Mouse (Mus musculus): ENCODE measurements around the gene Slc16a12.
A peak's percentile ranks its signal among the peaks of the same experiment; 100 is the strongest.

The Slc16a12 gene

DNA sequence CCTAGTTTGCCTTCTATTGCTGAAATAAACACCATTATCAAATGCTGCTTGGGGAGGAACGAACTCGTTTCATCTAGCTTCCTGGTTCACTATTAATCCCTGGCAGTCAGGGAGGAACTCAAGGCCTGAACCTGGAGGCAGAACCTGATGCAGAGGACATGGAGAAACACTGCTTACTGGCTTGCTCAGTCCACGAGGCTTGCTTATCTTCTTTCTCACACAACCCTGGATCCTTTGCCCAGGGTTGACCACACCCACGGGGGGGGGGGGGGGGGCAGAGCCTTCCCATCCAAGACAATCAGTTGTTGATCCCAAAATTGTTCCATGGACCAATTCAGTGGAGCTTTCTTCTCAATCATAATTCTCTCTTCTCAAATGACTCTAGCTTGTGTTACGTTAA is 84.3 kb downstream of the Slc16a12 start:
- DNase-seq, result no peak

- DNase-seq, result peak; percentile 71 to 75
Observed at GRCm38 (mm10) chr19:34662067-34662507, 85.0 kb downstream of the Slc16a12 start.

DNA sequence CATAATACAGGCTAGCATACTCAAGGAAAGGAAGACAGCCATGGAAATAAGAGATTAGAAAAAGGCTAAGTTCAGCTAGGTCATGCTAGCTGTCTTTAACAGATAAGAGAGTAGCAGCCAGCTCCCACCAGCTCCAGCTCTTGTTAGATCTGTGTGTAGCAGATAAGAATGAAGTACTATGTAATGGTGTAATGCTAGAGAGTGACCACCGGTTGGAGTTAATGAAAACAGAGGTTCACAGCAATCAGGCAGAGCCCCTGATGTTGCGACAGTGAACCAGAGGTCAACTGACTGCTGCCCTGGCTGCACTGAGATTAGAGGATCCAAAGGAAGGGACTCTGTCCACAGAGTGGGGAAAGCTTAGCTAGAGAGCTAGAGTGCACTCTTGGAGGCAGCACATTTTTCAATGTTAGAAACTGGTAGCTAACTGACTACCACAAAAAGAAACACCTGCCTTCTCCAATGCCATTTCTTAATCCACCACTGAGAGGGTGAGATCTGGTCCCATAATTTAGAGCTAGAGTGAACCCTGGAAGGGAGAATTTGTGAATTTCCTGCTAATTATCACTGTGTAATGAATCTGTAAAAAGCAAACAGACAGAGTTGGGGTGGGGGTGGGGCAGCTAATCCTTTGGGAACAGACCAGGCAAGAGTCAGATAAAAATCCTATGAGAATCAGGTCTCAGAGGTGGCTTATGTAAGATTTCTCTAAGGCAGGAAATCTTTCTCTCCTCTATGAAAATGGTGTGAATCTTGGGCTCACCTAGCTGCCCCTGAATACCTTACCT is 90.4 kb downstream of the Slc16a12 start:
- DNase-seq, result no peak

- no peak for DNase-seq
Observed at GRCm38 (mm10) chr19:34655227-34655805, 91.8 kb downstream of the Slc16a12 start.

GRCm38 (mm10) chr19:34650997-34651396 is 96.1 kb downstream of the Slc16a12 start:
- no peak for DNase-seq

DNA sequence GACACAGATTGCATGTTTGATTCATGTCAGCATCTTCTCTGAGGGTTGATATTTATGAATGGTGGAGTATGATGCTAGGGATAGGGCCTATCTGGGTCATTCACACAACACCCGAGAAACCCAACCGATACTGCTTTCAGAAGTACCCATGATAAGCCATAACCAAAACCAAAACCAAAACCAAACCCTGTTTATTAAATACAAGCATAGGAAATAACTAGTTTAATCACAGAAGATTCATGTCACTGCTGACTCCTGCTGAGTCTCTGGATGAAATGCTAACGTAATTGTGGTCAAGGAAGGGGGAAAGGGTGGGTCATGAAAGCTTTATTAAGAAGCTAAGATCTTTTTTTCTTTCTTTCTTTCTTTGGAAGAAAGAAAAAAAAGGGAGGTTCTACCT is 96.8 kb downstream of the Slc16a12 start:
- DNase-seq, result no peak

GRCm38 (mm10) chr19:34647630-34648029 is 99.5 kb downstream of the Slc16a12 start:
- peak in 1 of 2 experiments; percentile 7 for DNase-seq

DNA sequence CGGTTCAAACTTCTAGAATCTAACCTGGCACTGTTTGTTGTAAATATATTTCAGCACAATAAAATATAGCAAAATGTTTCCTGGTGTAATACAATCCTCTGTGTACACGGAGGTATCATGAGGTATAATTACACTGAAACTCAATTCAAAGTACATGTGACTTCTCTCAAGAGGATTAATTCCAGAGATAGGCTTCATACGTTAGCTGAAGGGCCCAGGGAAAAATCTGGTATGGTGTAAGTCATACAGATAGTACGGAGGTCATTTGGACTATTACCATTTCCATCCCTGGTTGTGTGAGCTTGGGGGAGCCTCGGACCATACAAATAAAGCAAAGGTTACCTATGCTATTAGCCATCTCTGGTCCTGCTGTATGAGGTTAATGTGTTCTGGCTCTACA is 104.5 kb downstream of the Slc16a12 start:
- DNase-seq, result no peak

DNA sequence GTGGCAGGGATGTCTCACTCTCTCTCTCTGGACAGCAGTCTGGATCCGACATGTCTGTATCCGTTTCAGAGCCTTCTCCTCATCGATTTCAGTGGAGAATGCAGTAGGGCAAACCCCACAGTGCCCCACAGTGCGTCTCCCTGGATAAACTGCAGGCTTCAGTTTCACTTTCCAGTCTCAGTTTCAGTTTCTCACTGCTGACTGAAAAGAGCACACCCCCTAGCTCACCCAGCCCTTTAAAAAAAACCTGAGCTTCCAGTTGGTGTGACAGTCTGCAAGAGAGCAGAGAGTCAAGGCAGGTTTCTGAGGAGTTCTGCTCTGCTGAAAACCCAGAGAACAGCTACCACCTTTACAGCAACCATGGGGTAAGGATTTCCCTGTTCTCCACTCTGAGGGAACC is 106.5 kb downstream of the Slc16a12 start, which contains the start of the genes Ifit1bl2 and Ifit1:
Gene Ifit1bl2 (minus strand): TSS at position 121 of the 400 bp plus-strand sequence.
Gene Ifit1 (plus strand): TSS at position 249 of the 400 bp plus-strand sequence.
- no peak for DNase-seq

DNA sequence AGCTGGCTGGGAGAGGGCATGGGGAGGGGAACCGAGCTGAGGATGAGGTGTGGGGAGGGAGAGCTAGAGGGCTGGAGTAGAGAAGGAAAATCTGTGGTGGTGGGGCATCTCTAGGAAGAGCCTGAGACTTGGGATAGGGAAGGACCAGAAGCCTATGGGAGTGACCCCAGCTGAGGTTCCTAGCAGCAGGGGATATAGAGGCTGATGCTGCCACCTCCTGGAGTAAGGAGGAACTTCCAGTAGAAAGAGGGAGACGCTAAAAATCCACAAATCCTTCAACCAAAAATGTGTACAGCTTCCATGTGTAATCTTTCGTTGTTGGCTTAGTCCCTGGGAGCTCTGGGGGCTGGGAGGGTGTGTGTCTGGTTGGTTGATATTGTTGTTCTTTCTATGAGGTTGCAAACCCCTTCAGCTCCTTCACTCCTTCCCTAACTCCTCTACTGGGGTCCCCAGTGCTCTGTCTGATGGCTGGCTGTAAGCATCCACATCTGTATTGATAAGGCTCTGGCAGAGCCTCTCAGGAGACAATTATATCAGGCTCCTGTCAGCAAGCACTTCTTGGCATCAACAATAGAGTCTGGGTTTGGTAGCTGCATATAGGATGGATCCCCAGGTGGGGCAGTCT is 110.0 kb downstream of the Slc16a12 start:
- DNase-seq, result peak; percentile 45 to 59

DNA sequence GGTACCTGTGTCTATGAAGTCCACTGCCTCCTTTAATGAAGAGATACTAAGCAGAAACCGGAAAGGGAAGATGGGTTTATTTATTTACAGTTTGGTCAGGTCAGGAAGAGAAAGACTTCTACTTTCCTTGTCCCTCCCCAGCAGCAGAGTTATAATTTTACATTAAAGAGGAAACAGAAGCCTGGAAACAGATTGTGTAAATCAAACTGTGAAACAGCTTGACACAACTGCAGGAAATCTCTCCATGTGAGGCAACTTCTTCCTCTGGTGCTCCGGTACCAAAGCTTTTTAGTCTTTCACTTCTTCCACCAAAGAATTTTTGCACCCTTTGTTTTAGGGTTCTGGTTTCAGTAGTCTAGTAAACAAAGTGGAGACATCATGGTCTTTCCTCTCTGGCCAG is 113.6 kb downstream of the Slc16a12 start:
- no peak for DNase-seq

- DNase-seq, result no peak
Observed at GRCm38 (mm10) chr19:34631487-34631886, 115.6 kb downstream of the Slc16a12 start.

DNA sequence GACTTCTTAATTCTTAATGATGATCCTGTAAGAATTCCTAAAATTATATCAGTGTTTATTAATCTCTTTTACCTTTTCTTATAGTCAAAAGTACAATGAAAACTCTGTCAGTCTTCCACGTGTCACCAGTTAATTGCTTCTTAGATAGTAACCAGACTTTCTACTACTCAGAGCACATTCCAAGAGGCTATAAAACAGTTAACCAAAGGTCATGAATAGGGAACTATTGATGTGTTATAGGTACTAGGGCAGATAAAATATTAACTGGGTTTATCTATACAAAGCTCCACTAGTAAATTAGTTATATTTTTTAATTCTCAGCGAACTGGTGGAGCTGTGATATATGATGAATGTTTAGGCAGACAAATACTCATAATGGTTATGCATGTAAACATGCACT is 119.6 kb downstream of the Slc16a12 start:
- DNase-seq, result no peak

DNA sequence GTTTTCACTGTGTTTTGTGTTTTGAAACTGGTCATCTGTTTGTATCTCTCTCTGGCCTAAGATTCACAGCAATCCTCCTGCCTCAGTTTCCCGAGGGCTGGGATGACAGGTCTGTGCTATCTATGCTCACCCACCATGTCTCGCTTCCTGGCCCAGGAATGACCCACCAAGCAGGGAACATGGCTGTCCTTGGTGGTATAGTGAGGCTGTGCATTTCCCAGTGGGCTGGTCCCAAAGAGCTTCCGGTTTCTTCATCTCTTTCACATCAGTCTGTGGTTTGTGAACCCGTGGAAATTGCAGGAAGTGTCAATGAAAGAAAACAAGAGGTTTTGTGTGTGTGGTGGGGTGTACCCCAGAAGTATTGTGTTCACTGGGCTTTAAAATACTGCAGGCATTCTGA is 122.4 kb downstream of the Slc16a12 start:
- no peak for DNase-seq

- no peak for DNase-seq
Observed at GRCm38 (mm10) chr19:34623781-34624180, 123.3 kb downstream of the Slc16a12 start.

- no peak for DNase-seq
Observed at GRCm38 (mm10) chr19:34620871-34621270, 126.2 kb downstream of the Slc16a12 start.

Data from cerebellum, postnatal 14 days (tissue).